Mouse (Mus musculus) liver, embryonic 14.5 days (tissue): ENCODE measurements around the gene Eef1akmt1. TPM values are rescaled to one million over a fixed set of nuclear protein-coding genes. Genes with fewer than 3 reads are reported as not detected.
A peak's percentile ranks its signal among the peaks of the same experiment; 100 is the strongest.

ENCODE experiments used
- ATAC-seq: fragments of 200-750 bp; cut with Nextera tagmentation; 2 replicates; pipeline ENCODE4 v1.8.0; 2017; ENCODE audit warnings: moderate number of reproducible peaks, mild to moderate bottlenecking, moderate library complexity; ENCODE audit not compliant: insufficient read depth
- DNase-seq, 3 experiments: peaks; one replicate each; pipeline ENCODE4 v3.0.0-alpha.2; 2012 to 2013; ENCODE audit warnings: low read depth in 3 of 3, low spot score in 3 of 3
- H3K27ac ChIP-seq: fragments of 300-500 bp; sonication (generic); 2 replicates; pipeline ENCODE4 v1.5.1; 2014; ENCODE audit warnings: moderate library complexity, mild to moderate bottlenecking, control low read depth, inconsistent platforms
- H3K27me3 ChIP-seq: fragments of 300-500 bp; sonication (generic); 2 replicates; pipeline ENCODE4 v1.6.1; 2014; ENCODE audit warnings: mild to moderate bottlenecking, low read length, moderate library complexity; ENCODE audit not compliant: control insufficient read depth, insufficient read depth
- H3K36me3 ChIP-seq: fragments of 300-500 bp; sonication (generic); replicated peaks from 2 replicates; pipeline ENCODE4 v1.6.1; 2014; ENCODE audit warnings: low read depth; ENCODE audit not compliant: control insufficient read depth, insufficient read depth
- H3K4me1 ChIP-seq, 2 experiments: fragments of 200-500 bp in 1 of 2; fragments of 300-500 bp in 1 of 2; sonication (generic) in 1 of 2; replicated peaks; 2 replicates each; pipeline ENCODE4 v1.6.1; 2012 to 2014; ENCODE audit warnings: antibody characterized with exemption in 1 of 2, inconsistent platforms in 1 of 2, low read length in 1 of 2; ENCODE audit not compliant: control insufficient read depth in 2 of 2, insufficient read depth in 2 of 2
- H3K4me2 ChIP-seq: fragments of 300-500 bp; sonication (generic); 2 replicates; pipeline ENCODE4 v1.6.1; 2014; ENCODE audit warnings: low read depth, mild to moderate bottlenecking, control low read depth, moderate library complexity
- H3K4me3 ChIP-seq, 2 experiments: fragments of 200-500 bp in 1 of 2; fragments of 300-500 bp in 1 of 2; sonication (generic) in 1 of 2; 2 replicates each; pipeline ENCODE4 v1.5.1; 2012 to 2014; ENCODE audit warnings: low read depth in 2 of 2, low read length in 2 of 2, mild to moderate bottlenecking in 2 of 2, control low read depth in 1 of 2, inconsistent platforms in 1 of 2, moderate library complexity in 1 of 2; ENCODE audit not compliant: insufficient read depth in 1 of 2
- H3K9ac ChIP-seq: fragments of 300-500 bp; sonication (generic); replicated peaks from 2 replicates; pipeline ENCODE4 v1.6.1; 2014; ENCODE audit warnings: mild to moderate bottlenecking, control low read depth, moderate library complexity
- H3K9me3 ChIP-seq: fragments of 300-500 bp; sonication (generic); 2 replicates; pipeline ENCODE4 v1.6.1; 2016; ENCODE audit warnings: low read length, mixed read lengths; ENCODE audit not compliant: control insufficient read depth
- CTCF ChIP-seq: IDR thresholded peaks from 2 replicates; pipeline ENCODE4 v1.5.1; 2016; ENCODE audit warnings: antibody characterized with exemption, low read depth, control low read depth
- EP300 ChIP-seq: IDR thresholded peaks from 2 replicates; pipeline ENCODE4 v1.6.1; 2016; ENCODE audit warnings: antibody characterized with exemption, low read depth
- WGBS: fragments of 180-500 bp; shearing (Covaris S2); extraction: QIAGEN DNeasy Blood & Tissue Kit; methylation state at CpG from one replicate; pipeline ENCODE4 v1.1.7; 2014; ENCODE audit not compliant: insufficient replicate concordance; 5-methylcytosine and 5-hydroxymethylcytosine counted together
- polyA plus RNA-seq, 2 experiments: library from polyadenylated mRNA; depleted of rRNA in 1 of 2; stranded (reverse) in 1 of 2; unstranded in 1 of 2; fragments of >200 nt; fragmentation: Nextera tagmentation in 1 of 2; extraction: Ambion mirVana in 1 of 2; gene quantifications; 2 replicates each; pipeline versions ENCODE4 v1.2.1 to v1.2.3; 2012 to 2014

Gene Eef1akmt1
- polyA plus RNA-seq (2012; rRNA removed) (11.4 and 14.0 TPM in 2 replicates), polyA plus RNA-seq (2014; fragmentation: Nextera tagmentation; extraction: Ambion mirVana) (41.8 and 43.5 TPM in 2 replicates)

GRCm38 (mm10) chr14:57571155-57572133 is at the start of gene Eef1akmt1:
TSS of gene Eef1akmt1 (minus strand) at chr14:57571612.
- ATAC-seq = peak; percentile 99
- TF ChIP-seq EP300 = no peak
- TF ChIP-seq CTCF = no peak
- 5% methylated on average over 35 of the region's 35 CpGs for WGBS
- Histone ChIP-seq H3K4me2 (peak within 1 kb of the TSS; percentile 90), H3K36me3 (no peaks in the 10 kb centered on the region; the same call in 1 of the 2 replicates), H3K9ac (peak within 1 kb of the TSS; percentile 75), H3K4me3 (peak within 1 kb of the TSS; percentile 83 to 84), H3K27me3 (no peaks in the 10 kb centered on the region), H3K4me1 (peaks cover 0 to 5% of the 10 kb centered on the region in 2 experiments; a peak in 3 of 4 replicates), H3K9me3 (no peaks in the 10 kb centered on the region), H3K27ac (peak within 1 kb of the TSS; percentile 56)
- DNase-seq = peak; percentile 84 to 88 (median 87)

GRCm38 (mm10) chr14:57620598-57621236 is 49.3 kb upstream of the Eef1akmt1 start:
- WGBS = 65% methylated on average over 4 of the region's 4 CpGs
- Histone ChIP-seq H3K36me3 (peaks cover 9% of the 10 kb centered on the region), H3K4me2 (no peak overlapping the region), H3K9ac (no peak overlapping the region), H3K4me1 (peaks cover 0 to 3% of the 10 kb centered on the region in 2 experiments; a peak in 2 of 4 replicates), H3K9me3 (no peaks in the 10 kb centered on the region), H3K4me3 (no peak overlapping the region), H3K27ac (no peak overlapping the region), H3K27me3 (no peaks in the 10 kb centered on the region)
- DNase-seq (no peak), ATAC-seq (no peak)
- TF ChIP-seq EP300 = no peak
- TF ChIP-seq CTCF = no peak

GRCm38 (mm10) chr14:57619487-57619886 is 48.1 kb upstream of the Eef1akmt1 start:
- no peaks in the 10 kb centered on the region for H3K9me3 ChIP-seq
- H3K27me3 ChIP-seq = no peaks in the 10 kb centered on the region
- H3K36me3 ChIP-seq = peaks cover 7% of the 10 kb centered on the region
- no peak for ATAC-seq
- H3K27ac ChIP-seq = no peak overlapping the region
- H3K4me2 ChIP-seq = no peak overlapping the region
- H3K4me3 ChIP-seq = no peak overlapping the region
- peak; percentile 6 to 39 (median 24) for DNase-seq
- peak; percentile 55 for TF ChIP-seq CTCF
- TF ChIP-seq EP300 = no peak
- WGBS = 48% methylated on average over 2 of the region's 2 CpGs
- peaks cover 0 to 3% of the 10 kb centered on the region in 2 experiments; a peak in 2 of 4 replicates for H3K4me1 ChIP-seq
- H3K9ac ChIP-seq = no peak overlapping the region

GRCm38 (mm10) chr14:57617675-57618074 is 46.3 kb upstream of the Eef1akmt1 start:
- Histone ChIP-seq H3K36me3 (peaks cover 5% of the 10 kb centered on the region; the same call in 1 of the 2 replicates), H3K27ac (no peak overlapping the region), H3K9me3 (no peaks in the 10 kb centered on the region), H3K4me2 (no peak overlapping the region), H3K4me1 (no peaks in the 10 kb centered on the region), H3K9ac (no peak overlapping the region), H3K4me3 (no peak overlapping the region), H3K27me3 (no peaks in the 10 kb centered on the region)
- DNase-seq = no peak
- WGBS = 88% methylated on average over 1 of the region's 1 CpGs
- ATAC-seq = no peak
- TF ChIP-seq EP300 = no peak
- no peak for TF ChIP-seq CTCF
